Mouse (Mus musculus): Measurements from ENCODE around the gene Tmem86b. TPM values are rescaled to one million over a fixed set of nuclear protein-coding genes. Genes with fewer than 3 reads are reported as not detected.
"Not testable (repeated sequence)": the region's sequence is repeated elsewhere in the genome, so short reads cannot be mapped to it uniquely, and the experiment has no call there.

Gene Tmem86b
- polyA plus RNA-seq, 1 experiment from 2014 or later, result 4.6 TPM

GRCm38 (mm10) chr7:4613740-4614403 lies 17.4 kb downstream of the Tmem86b start:
- Histone ChIP-seq H3K4me2 (no peak overlapping the region), H3K4me1 (ENCODE audit: control insufficient read depth, insufficient read depth, low read length) (no peaks in the 10 kb centered on the region), H3K27ac (ENCODE audit: low read depth, low read length) (no peak overlapping the region), H3K4me3 (ENCODE audit: low read depth, low read length) (no peak overlapping the region), H3K27me3 (ENCODE audit: control insufficient read depth, insufficient read depth, low read length) (no peaks in the 10 kb centered on the region), H3K9me3 (replicated peaks; ENCODE audit: control insufficient read depth, low read length) (no peaks in the 10 kb centered on the region), H3K9ac (ENCODE audit: low read depth, low read length) (no peak overlapping the region), H3K36me3 (ENCODE audit: control insufficient read depth, insufficient read depth, low read length) (no peaks in the 10 kb centered on the region)
- WGBS (ENCODE audit: insufficient replicate concordance), result 63% methylated on average over 14 of the region's 14 CpGs
- ATAC-seq (replicated peaks; ENCODE audit: insufficient number of reproducible peaks, low FRiP score, low TSS enrichment), result no peak

- no peaks in the 10 kb centered on the region for H3K27me3 ChIP-seq (ENCODE audit: control insufficient read depth, insufficient read depth, low read length)
- WGBS (ENCODE audit: insufficient replicate concordance), result 58% methylated on average over 1 of the region's 1 CpGs
- no peak overlapping the region for H3K27ac ChIP-seq (ENCODE audit: low read depth, low read length)
- no peaks in the 10 kb centered on the region for H3K36me3 ChIP-seq (ENCODE audit: control insufficient read depth, insufficient read depth, low read length)
- no peak overlapping the region for H3K9ac ChIP-seq (ENCODE audit: low read depth, low read length)
- ATAC-seq (replicated peaks; ENCODE audit: insufficient number of reproducible peaks, low FRiP score, low TSS enrichment), result no peak
- no peak overlapping the region for H3K4me2 ChIP-seq
- no peak overlapping the region for H3K4me3 ChIP-seq (ENCODE audit: low read depth, low read length)
- no peaks in the 10 kb centered on the region for H3K4me1 ChIP-seq (ENCODE audit: control insufficient read depth, insufficient read depth, low read length)
- H3K9me3 ChIP-seq (replicated peaks; ENCODE audit: control insufficient read depth, low read length), result no peaks in the 10 kb centered on the region
Measured at GRCm38 (mm10) chr7:4612956-4613355, 18.3 kb downstream of the Tmem86b start.

- WGBS (ENCODE audit: insufficient replicate concordance), result 59% methylated on average over 8 of the region's 8 CpGs
- H3K9me3 ChIP-seq (replicated peaks; ENCODE audit: control insufficient read depth, low read length), result no peaks in the 10 kb centered on the region
- no peak overlapping the region for H3K4me3 ChIP-seq (ENCODE audit: low read depth, low read length)
- no peak overlapping the region for H3K4me2 ChIP-seq
- H3K27ac ChIP-seq (ENCODE audit: low read depth, low read length), result no peak overlapping the region
- no peak for ATAC-seq (replicated peaks; ENCODE audit: insufficient number of reproducible peaks, low FRiP score, low TSS enrichment)
- no peaks in the 10 kb centered on the region for H3K27me3 ChIP-seq (ENCODE audit: control insufficient read depth, insufficient read depth, low read length)
- no peaks in the 10 kb centered on the region for H3K36me3 ChIP-seq (ENCODE audit: control insufficient read depth, insufficient read depth, low read length)
- H3K4me1 ChIP-seq (ENCODE audit: control insufficient read depth, insufficient read depth, low read length), result no peaks in the 10 kb centered on the region
- H3K9ac ChIP-seq (ENCODE audit: low read depth, low read length), result no peak overlapping the region
Measured at GRCm38 (mm10) chr7:4612386-4612785, 18.8 kb downstream of the Tmem86b start.

DNA sequence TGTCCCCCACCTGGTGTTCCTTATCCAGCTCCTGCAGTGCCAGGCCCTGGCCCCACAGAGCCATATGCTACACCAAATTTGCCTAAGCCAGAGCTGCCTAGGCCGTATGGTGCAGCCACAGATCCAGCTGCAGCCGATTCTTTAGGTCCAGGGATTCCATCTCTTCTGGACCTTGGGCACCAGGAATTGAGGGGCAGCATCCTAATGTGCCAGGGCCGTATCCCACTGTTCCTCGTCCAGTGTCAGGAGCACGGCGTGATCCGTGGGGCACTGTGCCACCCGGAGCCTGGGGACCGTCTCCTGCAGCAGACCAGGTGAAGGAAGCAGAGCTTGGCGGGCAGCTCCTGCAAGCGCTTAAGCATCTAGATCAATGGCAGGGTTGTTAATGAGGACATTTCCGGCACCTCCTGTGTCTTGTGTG lies 19.3 kb downstream of the Tmem86b start:
- H3K9ac ChIP-seq (ENCODE audit: low read depth, low read length), result no peak overlapping the region
- H3K4me2 ChIP-seq, result no peak overlapping the region
- no peaks in the 10 kb centered on the region for H3K36me3 ChIP-seq (ENCODE audit: control insufficient read depth, insufficient read depth, low read length)
- no peaks in the 10 kb centered on the region for H3K27me3 ChIP-seq (ENCODE audit: control insufficient read depth, insufficient read depth, low read length)
- H3K4me3 ChIP-seq (ENCODE audit: low read depth, low read length), result no peak overlapping the region
- no peak for ATAC-seq (replicated peaks; ENCODE audit: insufficient number of reproducible peaks, low FRiP score, low TSS enrichment)
- WGBS (ENCODE audit: insufficient replicate concordance), result 65% methylated on average over 12 of the region's 12 CpGs
- no peaks in the 10 kb centered on the region for H3K9me3 ChIP-seq (replicated peaks; ENCODE audit: control insufficient read depth, low read length)
- H3K27ac ChIP-seq (ENCODE audit: low read depth, low read length), result no peak overlapping the region
- no peaks in the 10 kb centered on the region for H3K4me1 ChIP-seq (ENCODE audit: control insufficient read depth, insufficient read depth, low read length)

DNA sequence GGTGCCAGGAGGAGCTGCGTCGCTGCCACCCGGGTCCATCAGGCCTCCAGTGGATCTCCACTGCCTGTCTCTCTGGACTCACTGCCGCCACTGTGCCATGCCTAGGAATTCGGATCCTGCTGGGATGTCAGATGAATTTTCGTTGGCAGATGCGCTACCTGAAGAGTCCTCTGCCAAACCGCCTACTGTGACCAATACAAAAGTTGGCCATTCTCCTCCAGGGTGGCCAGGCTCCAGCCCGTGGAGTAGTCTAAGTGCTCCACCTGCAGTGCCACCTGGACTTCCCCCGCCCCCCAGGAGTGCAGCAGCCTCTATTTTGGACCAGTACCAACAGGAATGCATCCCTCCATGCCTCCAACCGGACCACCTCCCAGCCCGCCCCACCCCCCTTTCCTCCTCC lies 19.7 kb downstream of the Tmem86b start:
- Histone ChIP-seq H3K9me3 (replicated peaks; ENCODE audit: control insufficient read depth, low read length) (no peaks in the 10 kb centered on the region), H3K27ac (ENCODE audit: low read depth, low read length) (no peak overlapping the region), H3K36me3 (ENCODE audit: control insufficient read depth, insufficient read depth, low read length) (no peaks in the 10 kb centered on the region), H3K4me1 (ENCODE audit: control insufficient read depth, insufficient read depth, low read length) (no peaks in the 10 kb centered on the region), H3K9ac (ENCODE audit: low read depth, low read length) (no peak overlapping the region), H3K4me3 (ENCODE audit: low read depth, low read length) (no peak overlapping the region), H3K4me2 (no peak overlapping the region), H3K27me3 (ENCODE audit: control insufficient read depth, insufficient read depth, low read length) (no peaks in the 10 kb centered on the region)
- no peak for ATAC-seq (replicated peaks; ENCODE audit: insufficient number of reproducible peaks, low FRiP score, low TSS enrichment)
- 72% methylated on average over 12 of the region's 12 CpGs for WGBS (ENCODE audit: insufficient replicate concordance)

DNA sequence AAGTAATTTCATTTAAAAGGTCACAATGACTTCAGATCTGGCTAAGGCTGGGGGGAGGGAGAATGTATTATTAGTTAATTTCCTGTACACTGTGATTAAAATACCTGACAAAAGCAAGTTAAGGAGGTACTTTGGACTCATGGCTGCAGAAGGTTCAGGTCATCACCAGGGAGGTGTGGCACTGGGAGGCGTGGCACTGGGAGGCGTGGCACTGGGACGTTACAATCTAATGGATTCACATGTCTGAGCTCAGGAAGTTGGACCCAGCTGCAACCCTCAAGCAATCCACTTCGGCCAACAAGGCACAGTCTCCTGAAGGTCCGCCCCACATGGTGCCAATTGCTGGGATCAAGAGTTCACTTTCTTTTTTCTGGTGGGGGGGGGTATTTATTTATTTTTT lies 23.2 kb downstream of the Tmem86b start:
- Histone ChIP-seq H3K9me3 (replicated peaks; ENCODE audit: control insufficient read depth, low read length) (no peaks in the 10 kb centered on the region), H3K4me3 (ENCODE audit: low read depth, low read length) (no peak overlapping the region), H3K4me2 (no peak overlapping the region), H3K9ac (ENCODE audit: low read depth, low read length) (no peak overlapping the region), H3K27me3 (ENCODE audit: control insufficient read depth, insufficient read depth, low read length) (no peaks in the 10 kb centered on the region), H3K4me1 (ENCODE audit: control insufficient read depth, insufficient read depth, low read length) (no peaks in the 10 kb centered on the region), H3K36me3 (ENCODE audit: control insufficient read depth, insufficient read depth, low read length) (no peaks in the 10 kb centered on the region), H3K27ac (ENCODE audit: low read depth, low read length) (no peak overlapping the region)
- 69% methylated on average over 5 of the region's 5 CpGs for WGBS (ENCODE audit: insufficient replicate concordance)
- ATAC-seq (replicated peaks; ENCODE audit: insufficient number of reproducible peaks, low FRiP score, low TSS enrichment), result no peak

DNA sequence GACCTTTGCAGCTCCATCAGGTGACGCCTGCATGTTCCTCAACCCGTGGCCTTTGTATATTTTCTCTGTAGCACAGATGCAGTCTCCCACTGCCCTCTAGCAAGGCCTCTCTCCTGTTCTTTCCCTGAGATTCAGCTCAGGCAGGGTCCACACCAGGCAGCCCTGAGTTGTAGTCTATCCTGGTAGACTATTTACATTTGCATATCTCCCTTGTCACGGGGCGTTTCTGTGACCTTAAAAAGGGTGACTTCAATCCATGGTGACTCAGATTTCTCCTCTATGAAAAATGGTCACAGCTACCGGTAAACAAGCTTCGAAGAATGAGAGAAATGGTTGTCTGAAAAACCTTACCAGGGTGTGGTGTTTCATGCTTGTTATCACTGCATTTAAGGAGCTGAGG lies 27.3 kb downstream of the Tmem86b start, which contains the start of gene Ptprh:
Gene Ptprh, minus strand, starts transcription at position 169 of the 400 bp plus-strand sequence.
- Histone ChIP-seq H3K9ac (ENCODE audit: low read depth, low read length) (no peak within 1 kb of the TSS), H3K27me3 (ENCODE audit: control insufficient read depth, insufficient read depth, low read length) (no peaks in the 10 kb centered on the region), H3K36me3 (ENCODE audit: control insufficient read depth, insufficient read depth, low read length) (no peaks in the 10 kb centered on the region), H3K4me3 (ENCODE audit: low read depth, low read length) (no peak within 1 kb of the TSS), H3K27ac (ENCODE audit: low read depth, low read length) (no peak within 1 kb of the TSS), H3K9me3 (replicated peaks; ENCODE audit: control insufficient read depth, low read length) (no peaks in the 10 kb centered on the region), H3K4me2 (no peak within 1 kb of the TSS), H3K4me1 (ENCODE audit: control insufficient read depth, insufficient read depth, low read length) (no peaks in the 10 kb centered on the region)
- 67% methylated on average over 6 of the region's 6 CpGs for WGBS (ENCODE audit: insufficient replicate concordance)
- ATAC-seq (replicated peaks; ENCODE audit: insufficient number of reproducible peaks, low FRiP score, low TSS enrichment), result no peak

DNA sequence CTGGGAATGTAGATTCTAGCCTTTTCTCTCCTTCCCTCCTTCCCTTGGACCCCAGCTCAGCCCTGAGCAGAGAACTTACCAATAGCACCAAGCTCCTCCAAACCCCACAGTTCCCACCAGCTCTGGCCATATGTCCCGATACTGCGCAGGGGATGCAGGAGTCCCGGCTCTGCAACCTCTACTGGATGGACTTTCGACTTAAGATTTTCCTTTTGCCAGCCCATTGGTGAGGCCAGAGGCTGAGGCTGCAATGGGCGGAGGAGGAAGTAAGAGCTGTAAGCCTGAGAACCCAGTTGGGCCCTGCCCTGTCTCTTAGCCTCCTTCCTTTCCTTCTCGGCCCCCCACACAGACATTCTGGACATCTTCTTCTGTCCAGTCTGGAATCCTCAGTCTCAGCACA lies 28.3 kb downstream of the Tmem86b start:
- H3K9ac ChIP-seq (ENCODE audit: low read depth, low read length), result no peak overlapping the region
- ATAC-seq (replicated peaks; ENCODE audit: insufficient number of reproducible peaks, low FRiP score, low TSS enrichment), result no peak
- WGBS (ENCODE audit: insufficient replicate concordance), result 80% methylated on average over 6 of the region's 6 CpGs
- H3K4me2 ChIP-seq, result no peak overlapping the region
- no peak overlapping the region for H3K4me3 ChIP-seq (ENCODE audit: low read depth, low read length)
- H3K9me3 ChIP-seq (replicated peaks; ENCODE audit: control insufficient read depth, low read length), result no peaks in the 10 kb centered on the region
- H3K36me3 ChIP-seq (ENCODE audit: control insufficient read depth, insufficient read depth, low read length), result no peaks in the 10 kb centered on the region
- H3K27ac ChIP-seq (ENCODE audit: low read depth, low read length), result no peak overlapping the region
- no peaks in the 10 kb centered on the region for H3K4me1 ChIP-seq (ENCODE audit: control insufficient read depth, insufficient read depth, low read length)
- no peaks in the 10 kb centered on the region for H3K27me3 ChIP-seq (ENCODE audit: control insufficient read depth, insufficient read depth, low read length)

DNA sequence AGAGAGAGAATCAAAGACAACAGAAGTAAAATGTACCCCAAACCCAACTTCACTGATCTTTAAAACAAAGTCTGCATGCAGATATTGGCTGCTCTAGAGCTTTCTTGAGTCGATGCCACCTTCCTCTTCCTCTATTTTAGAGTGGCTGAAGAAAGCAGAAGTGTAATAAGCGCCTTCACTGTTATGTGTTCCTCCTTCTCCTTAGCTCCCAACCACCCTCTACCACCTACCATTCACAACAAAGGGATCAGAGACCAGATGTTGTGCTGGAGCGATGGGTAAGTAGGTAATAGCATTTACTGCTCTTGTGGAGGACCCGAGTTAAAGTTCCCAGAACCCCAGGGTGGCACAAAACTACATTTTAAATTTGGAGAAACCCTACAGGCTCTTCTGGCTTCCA lies 34.2 kb downstream of the Tmem86b start:
- H3K27me3 ChIP-seq (ENCODE audit: control insufficient read depth, insufficient read depth, low read length); H3K9ac ChIP-seq (ENCODE audit: low read depth, low read length); H3K36me3 ChIP-seq (ENCODE audit: control insufficient read depth, insufficient read depth, low read length); H3K4me1 ChIP-seq (ENCODE audit: control insufficient read depth, insufficient read depth, low read length); H3K27ac ChIP-seq (ENCODE audit: low read depth, low read length); H3K4me3 ChIP-seq (ENCODE audit: low read depth, low read length); H3K9me3 ChIP-seq (replicated peaks; ENCODE audit: control insufficient read depth, low read length); H3K4me2 ChIP-seq; ATAC-seq (replicated peaks; ENCODE audit: insufficient number of reproducible peaks, low FRiP score, low TSS enrichment): not testable (repeated sequence)
- WGBS (ENCODE audit: insufficient replicate concordance), result 69% methylated on average over 4 of the region's 4 CpGs

All from heart, embryonic 11.5 days (tissue).